Mouse (Mus musculus) megakaryocyte, embryonic 14.5 days (primary cell): Measurements from ENCODE around the gene Cntd1.

Source experiments
- FLI1 ChIP-seq: IDR thresholded peaks from 2 replicates; pipeline ENCODE4 v1.6.1; 2012; ENCODE audit warnings: low read length, inconsistent platforms, mixed read lengths
- GATA1 ChIP-seq: IDR thresholded peaks from 3 replicates; pipeline ENCODE4 v1.6.1; 2012; ENCODE audit warnings: mixed read lengths, low read length, inconsistent platforms, borderline replicate concordance

- TF ChIP-seq GATA1 (no peak), FLI1 (no peak)
Measured at GRCm38 (mm10) chr11:101230061-101230511, 48.7 kb upstream of the Cntd1 start.
